Mouse (Mus musculus): Measurements from ENCODE around the gene AL732309.1. TPM values are rescaled to one million over a fixed set of nuclear protein-coding genes. Genes with fewer than 3 reads are reported as not detected.
"Not testable (repeated sequence)": the region's sequence is repeated elsewhere in the genome, so short reads cannot be mapped to it uniquely, and the experiment has no call there.

AL732309.1 gene
- polyA plus RNA-seq, 1 experiment from 2014 or later: 8.5 TPM

- H3K9ac ChIP-seq (replicated peaks; ENCODE audit: low read depth, low read length); ATAC-seq (ENCODE audit: insufficient number of reproducible peaks, insufficient read depth, low FRiP score, low read depth); H3K27ac ChIP-seq (ENCODE audit: low read length); H3K9me3 ChIP-seq (ENCODE audit: control insufficient read depth, low read depth, low read length); H3K27me3 ChIP-seq (ENCODE audit: control insufficient read depth, insufficient read depth, low read length); H3K36me3 ChIP-seq (ENCODE audit: control insufficient read depth, insufficient read depth, low read length): not testable (repeated sequence)
- H3K4me2 ChIP-seq (replicated peaks; ENCODE audit: low read depth, low read length): peak overlapping the region; percentile 97
- H3K4me1 ChIP-seq (ENCODE audit: control insufficient read depth, insufficient read depth, low read length): peaks cover 11% of the 10 kb centered on the region
- peak overlapping the region; percentile 98 for H3K4me3 ChIP-seq (ENCODE audit: low read depth, low read length)
- WGBS: 53% methylated on average over 11 of the region's 12 CpGs
These were observed 9.9 kb upstream of the AL732309.1 start for GRCm38 (mm10) chr2:25256443-25257109.

GRCm38 (mm10) chr2:25255284-25255779, 8.7 kb upstream of the AL732309.1 start, which contains the start of gene Tmem203:
Gene Tmem203, plus strand, starts transcription at chr2:25255439.
- peaks cover 14% of the 10 kb centered on the region for H3K36me3 ChIP-seq (ENCODE audit: control insufficient read depth, insufficient read depth, low read length)
- WGBS: under 1% methylated on average over 39 of the region's 39 CpGs
- peaks cover 11% of the 10 kb centered on the region for H3K4me1 ChIP-seq (ENCODE audit: control insufficient read depth, insufficient read depth, low read length)
- no peaks in the 10 kb centered on the region for H3K27me3 ChIP-seq (ENCODE audit: control insufficient read depth, insufficient read depth, low read length)
- H3K4me2 ChIP-seq (replicated peaks; ENCODE audit: low read depth, low read length): peak within 1 kb of the TSS; percentile 97
- ATAC-seq (ENCODE audit: insufficient number of reproducible peaks, insufficient read depth, low FRiP score, low read depth): peak; percentile 87
- peak within 1 kb of the TSS; percentile 78 for H3K9ac ChIP-seq (replicated peaks; ENCODE audit: low read depth, low read length)
- H3K27ac ChIP-seq (ENCODE audit: low read length): peak within 1 kb of the TSS; percentile 41
- H3K9me3 ChIP-seq (ENCODE audit: control insufficient read depth, low read depth, low read length): no peaks in the 10 kb centered on the region
- H3K4me3 ChIP-seq (ENCODE audit: low read depth, low read length): peak within 1 kb of the TSS; percentile 98

GRCm38 (mm10) chr2:25252331-25252730, 5.7 kb upstream of the AL732309.1 start:
- H3K27ac ChIP-seq (ENCODE audit: low read length): no peak overlapping the region

GRCm38 (mm10) chr2:25244144-25244543, 2.5 kb downstream of the AL732309.1 start:
- H3K36me3 ChIP-seq (ENCODE audit: control insufficient read depth, insufficient read depth, low read length): peaks cover 11% of the 10 kb centered on the region; the same call in 1 of the 2 replicates
- H3K9ac ChIP-seq (replicated peaks; ENCODE audit: low read depth, low read length): no peak overlapping the region
- ATAC-seq (ENCODE audit: insufficient number of reproducible peaks, insufficient read depth, low FRiP score, low read depth): no peak
- H3K9me3 ChIP-seq (ENCODE audit: control insufficient read depth, low read depth, low read length): no peaks in the 10 kb centered on the region
- H3K27ac ChIP-seq (ENCODE audit: low read length): no peak overlapping the region
- 0 out of 2 replicates have a peak, but pooled peaks cover 11% of the 10 kb centered on the region for H3K27me3 ChIP-seq (ENCODE audit: control insufficient read depth, insufficient read depth, low read length)
- WGBS: 88% methylated on average over 4 of the region's 4 CpGs
- H3K4me3 ChIP-seq (ENCODE audit: low read depth, low read length): no peak overlapping the region
- no peak overlapping the region for H3K4me2 ChIP-seq (replicated peaks; ENCODE audit: low read depth, low read length)
- peaks cover 14% of the 10 kb centered on the region; the same call in 1 of the 2 replicates for H3K4me1 ChIP-seq (ENCODE audit: control insufficient read depth, insufficient read depth, low read length)

More at GRCm38 (mm10) chr2:25252331-25252730, 5.7 kb upstream of the AL732309.1 start:
- Histone ChIP-seq H3K4me3 (ENCODE audit: low read depth, low read length) (no peak overlapping the region), H3K27me3 (ENCODE audit: control insufficient read depth, insufficient read depth, low read length) (no peaks in the 10 kb centered on the region), H3K9me3 (ENCODE audit: control insufficient read depth, low read depth, low read length) (no peaks in the 10 kb centered on the region), H3K9ac (replicated peaks; ENCODE audit: low read depth, low read length) (no peak overlapping the region), H3K4me2 (replicated peaks; ENCODE audit: low read depth, low read length) (no peak overlapping the region), H3K4me1 (ENCODE audit: control insufficient read depth, insufficient read depth, low read length) (peaks cover 11% of the 10 kb centered on the region), H3K36me3 (ENCODE audit: control insufficient read depth, insufficient read depth, low read length) (peaks cover 31% of the 10 kb centered on the region)
- 82% methylated on average over 1 of the region's 1 CpGs for WGBS
- no peak for ATAC-seq (ENCODE audit: insufficient number of reproducible peaks, insufficient read depth, low FRiP score, low read depth)

DNA sequence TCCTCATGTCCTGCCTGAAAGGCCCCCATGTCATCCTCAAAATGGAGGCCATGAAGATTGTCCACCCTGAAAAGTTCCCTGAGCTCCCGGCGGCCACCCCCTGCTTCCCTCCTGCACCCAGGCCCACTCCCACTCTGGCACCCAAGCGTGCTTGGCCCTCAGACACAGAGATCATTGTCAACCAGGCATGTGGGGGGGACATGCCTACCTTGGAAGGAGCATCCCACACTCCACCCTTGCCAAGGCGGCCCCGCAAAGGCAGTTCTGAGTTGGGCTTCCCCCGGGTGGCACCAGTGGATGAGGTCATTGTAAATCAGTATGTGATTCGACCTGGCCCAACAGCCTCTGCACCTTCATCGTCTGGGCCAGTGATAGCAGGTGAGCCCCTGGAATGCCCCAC, 3.3 kb downstream of the AL732309.1 start:
- Histone ChIP-seq H3K9ac (replicated peaks; ENCODE audit: low read depth, low read length) (no peak overlapping the region), H3K27ac (ENCODE audit: low read length) (no peak overlapping the region), H3K27me3 (ENCODE audit: control insufficient read depth, insufficient read depth, low read length) (0 out of 2 replicates have a peak, but pooled peaks cover 11% of the 10 kb centered on the region), H3K9me3 (ENCODE audit: control insufficient read depth, low read depth, low read length) (no peaks in the 10 kb centered on the region), H3K4me3 (ENCODE audit: low read depth, low read length) (no peak overlapping the region), H3K4me1 (ENCODE audit: control insufficient read depth, insufficient read depth, low read length) (peaks cover 14% of the 10 kb centered on the region; the same call in 1 of the 2 replicates), H3K4me2 (replicated peaks; ENCODE audit: low read depth, low read length) (no peak overlapping the region), H3K36me3 (ENCODE audit: control insufficient read depth, insufficient read depth, low read length) (peaks cover 6% of the 10 kb centered on the region; the same call in 1 of the 2 replicates)
- WGBS: 73% methylated on average over 8 of the region's 8 CpGs
- no peak for ATAC-seq (ENCODE audit: insufficient number of reproducible peaks, insufficient read depth, low FRiP score, low read depth)

- H3K9ac ChIP-seq (replicated peaks; ENCODE audit: low read depth, low read length): peak within 1 kb of the TSS; percentile 50
- H3K27ac ChIP-seq (ENCODE audit: low read length): no peak within 1 kb of the TSS
- peaks cover 14% of the 10 kb centered on the region; the same call in 1 of the 2 replicates for H3K4me1 ChIP-seq (ENCODE audit: control insufficient read depth, insufficient read depth, low read length)
- WGBS: 0% methylated on average over 26 of the region's 59 CpGs
- peak within 1 kb of the TSS; percentile 41 for H3K4me3 ChIP-seq (ENCODE audit: low read depth, low read length)
- H3K36me3 ChIP-seq (ENCODE audit: control insufficient read depth, insufficient read depth, low read length): no peaks in the 10 kb centered on the region; the same call in 1 of the 2 replicates
- H3K27me3 ChIP-seq (ENCODE audit: control insufficient read depth, insufficient read depth, low read length): 0 out of 2 replicates have a peak, but pooled peaks cover 11% of the 10 kb centered on the region
- peak within 1 kb of the TSS; percentile 97 for H3K4me2 ChIP-seq (replicated peaks; ENCODE audit: low read depth, low read length)
- ATAC-seq (ENCODE audit: insufficient number of reproducible peaks, insufficient read depth, low FRiP score, low read depth): no peak
- H3K9me3 ChIP-seq (ENCODE audit: control insufficient read depth, low read depth, low read length): no peaks in the 10 kb centered on the region
These were observed 4.6 kb downstream of the AL732309.1 start, which contains the start of the genes Rnf208 and Cysrt1 for GRCm38 (mm10) chr2:25242101-25242506. Gene Rnf208, plus strand, starts transcription at chr2:25242255. Gene Cysrt1, minus strand, starts transcription at chr2:25242452.

GRCm38 (mm10) chr2:25241438-25241775, 5.3 kb downstream of the AL732309.1 start:
- no peak for ATAC-seq (ENCODE audit: insufficient number of reproducible peaks, insufficient read depth, low FRiP score, low read depth)
- 21% methylated on average over 6 of the region's 6 CpGs for WGBS
- 0 out of 2 replicates have a peak, but pooled peaks cover 11% of the 10 kb centered on the region for H3K27me3 ChIP-seq (ENCODE audit: control insufficient read depth, insufficient read depth, low read length)
- H3K36me3 ChIP-seq (ENCODE audit: control insufficient read depth, insufficient read depth, low read length): no peaks in the 10 kb centered on the region; the same call in 1 of the 2 replicates
- no peaks in the 10 kb centered on the region for H3K9me3 ChIP-seq (ENCODE audit: control insufficient read depth, low read depth, low read length)
- no peak overlapping the region for H3K27ac ChIP-seq (ENCODE audit: low read length)
- H3K4me2 ChIP-seq (replicated peaks; ENCODE audit: low read depth, low read length): peak overlapping the region; percentile 97
- H3K9ac ChIP-seq (replicated peaks; ENCODE audit: low read depth, low read length): no peak overlapping the region
- H3K4me1 ChIP-seq (ENCODE audit: control insufficient read depth, insufficient read depth, low read length): peaks cover 18% of the 10 kb centered on the region; the same call in 1 of the 2 replicates
- peak overlapping the region; percentile 41 for H3K4me3 ChIP-seq (ENCODE audit: low read depth, low read length)

GRCm38 (mm10) chr2:25240723-25241437, 5.8 kb downstream of the AL732309.1 start:
- 2% methylated on average over 29 of the region's 29 CpGs for WGBS
- 0 out of 2 replicates have a peak, but pooled peaks cover 11% of the 10 kb centered on the region for H3K27me3 ChIP-seq (ENCODE audit: control insufficient read depth, insufficient read depth, low read length)
- H3K4me3 ChIP-seq (ENCODE audit: low read depth, low read length): peak overlapping the region; percentile 29
- peak overlapping the region; percentile 58; the same call in 1 of the 2 replicates for H3K27ac ChIP-seq (ENCODE audit: low read length)
- no peak overlapping the region for H3K9ac ChIP-seq (replicated peaks; ENCODE audit: low read depth, low read length)
- peaks cover 18% of the 10 kb centered on the region; the same call in 1 of the 2 replicates for H3K4me1 ChIP-seq (ENCODE audit: control insufficient read depth, insufficient read depth, low read length)
- peak; percentile 88 for ATAC-seq (ENCODE audit: insufficient number of reproducible peaks, insufficient read depth, low FRiP score, low read depth)
- no peaks in the 10 kb centered on the region for H3K9me3 ChIP-seq (ENCODE audit: control insufficient read depth, low read depth, low read length)
- no peaks in the 10 kb centered on the region for H3K36me3 ChIP-seq (ENCODE audit: control insufficient read depth, insufficient read depth, low read length)
- peak overlapping the region; percentile 97 for H3K4me2 ChIP-seq (replicated peaks; ENCODE audit: low read depth, low read length)

All from stomach, embryonic 14.5 days (tissue).